Mouse (Mus musculus) heart, embryonic 14.5 days (tissue): ENCODE results near the gene Clec2l. TPM values are rescaled to one million over a fixed set of nuclear protein-coding genes. Genes with fewer than 3 reads are reported as not detected.

Experiments used
- ATAC-seq: fragments of 200-750 bp; cut with Nextera tagmentation; 2 replicates; pipeline ENCODE4 v1.8.0; 2017; ENCODE audit warnings: low read depth, moderate TSS enrichment; ENCODE audit not compliant: insufficient number of reproducible peaks, insufficient read depth, low FRiP score
- H3K27ac ChIP-seq, 2 experiments: fragments of 200-500 bp in 1 of 2; fragments of 300-500 bp in 1 of 2; sonication (generic) in 1 of 2; replicated peaks in 1 of 2; 2 replicates each; pipeline ENCODE4 v1.5.1; 2012 to 2014; ENCODE audit warnings: low read depth in 2 of 2, low read length in 2 of 2, control low read depth in 1 of 2, mild to moderate bottlenecking in 1 of 2, mixed read lengths in 1 of 2; ENCODE audit not compliant: control insufficient read depth in 1 of 2, insufficient read depth in 1 of 2
- H3K27me3 ChIP-seq: fragments of 300-500 bp; sonication (generic); 2 replicates; pipeline ENCODE4 v1.6.1; 2014; ENCODE audit warnings: mild to moderate bottlenecking, low read length, control low read depth; ENCODE audit not compliant: control insufficient read depth, insufficient read depth
- H3K36me3 ChIP-seq: fragments of 300-500 bp; sonication (generic); 2 replicates; pipeline ENCODE4 v1.6.1; 2014; ENCODE audit warnings: mild to moderate bottlenecking, control low read depth, low read length, mixed read lengths; ENCODE audit not compliant: control insufficient read depth, insufficient read depth
- H3K4me1 ChIP-seq, 2 experiments: fragments of 200-500 bp in 1 of 2; fragments of 300-500 bp in 1 of 2; sonication (generic) in 1 of 2; 2 replicates each; pipeline ENCODE4 v1.6.1; 2012 to 2014; ENCODE audit warnings: low read length in 2 of 2, control low read depth in 1 of 2, mixed read lengths in 1 of 2; ENCODE audit not compliant: control insufficient read depth in 2 of 2, insufficient read depth in 2 of 2
- H3K4me2 ChIP-seq: fragments of 300-500 bp; sonication (generic); 2 replicates; pipeline ENCODE4 v1.6.1; 2014; ENCODE audit warnings: mild to moderate bottlenecking, low read length
- H3K4me3 ChIP-seq, 2 experiments: fragments of 200-500 bp in 1 of 2; fragments of 300-500 bp in 1 of 2; sonication (generic) in 1 of 2; 2 replicates each; pipeline ENCODE4 v1.5.1; 2012 to 2014; ENCODE audit warnings: low read length in 2 of 2, mild to moderate bottlenecking in 2 of 2, control low read depth in 1 of 2, low read depth in 1 of 2, moderate library complexity in 1 of 2; ENCODE audit not compliant: control insufficient read depth in 1 of 2, insufficient read depth in 1 of 2
- H3K9ac ChIP-seq: fragments of 300-500 bp; sonication (generic); 2 replicates; pipeline ENCODE4 v1.6.1; 2014; ENCODE audit warnings: mild to moderate bottlenecking, low read length
- H3K9me3 ChIP-seq: fragments of 300-500 bp; sonication (generic); 2 replicates; pipeline ENCODE4 v1.6.1; 2016; ENCODE audit warnings: low read length, control low read depth; ENCODE audit not compliant: control insufficient read depth
- WGBS: fragments of 180-500 bp; shearing (Covaris S2); extraction: QIAGEN DNeasy Blood & Tissue Kit; methylation state at CpG from one replicate; pipeline ENCODE4 v1.1.7; 2014; 5-methylcytosine and 5-hydroxymethylcytosine counted together
- polyA plus RNA-seq: library from polyadenylated mRNA; unstranded; fragments of >200 nt; fragmentation: Nextera tagmentation; extraction: Ambion mirVana; gene quantifications from 2 replicates; pipeline ENCODE4 v1.2.1, GENCODE M21; 2014

The Clec2l gene
- polyA plus RNA-seq, result 2.3 and 2.4 TPM in 2 replicates

DNA sequence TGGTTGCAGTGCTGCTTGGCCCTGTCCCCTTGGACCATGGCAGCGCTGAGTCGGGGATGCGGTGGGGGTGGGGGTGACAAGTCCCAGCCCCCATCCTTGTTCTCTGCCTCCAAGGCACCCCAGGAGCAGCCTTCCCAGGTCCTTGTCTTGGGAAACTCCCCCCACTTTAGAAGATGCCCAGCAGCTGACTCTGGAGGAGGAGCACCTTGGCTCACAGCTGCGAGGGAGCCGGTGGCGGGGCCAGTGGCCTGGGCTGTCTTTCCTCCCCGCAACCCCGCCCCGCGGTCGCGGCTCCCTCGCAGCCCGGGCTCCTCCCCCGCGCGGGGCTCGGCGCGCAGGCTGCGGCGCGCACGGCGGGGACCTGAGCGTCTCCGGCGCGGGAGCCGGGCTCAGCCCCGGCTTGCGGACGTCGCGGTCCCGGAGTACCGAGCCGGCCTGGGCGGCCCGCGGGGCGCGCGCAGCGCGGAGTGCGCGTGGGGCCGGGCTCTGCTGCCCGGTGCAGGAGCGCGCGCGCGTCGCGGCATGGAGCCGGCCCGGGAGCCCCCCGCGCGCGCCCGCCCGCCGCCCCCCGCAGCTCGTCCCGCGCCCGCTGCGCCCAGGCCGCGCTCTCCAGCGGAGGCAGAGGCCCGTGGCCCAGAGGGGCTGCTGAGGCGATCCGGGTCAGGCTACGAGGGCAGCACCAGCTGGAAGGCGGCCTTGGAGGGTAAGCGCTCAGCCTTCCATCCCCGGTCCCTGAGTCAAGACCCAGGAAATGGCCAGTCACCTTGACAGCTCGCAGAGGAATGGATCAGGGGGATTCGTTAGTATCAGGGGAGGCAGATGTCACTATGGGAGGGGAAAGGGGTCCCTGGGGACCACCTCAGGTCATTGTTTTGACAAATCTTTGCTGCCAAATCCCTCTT, at the start of gene Clec2l:
TSS of gene Clec2l (plus strand) at position 356 of the 902 bp plus-strand sequence.
- Histone ChIP-seq H3K36me3 (no peaks in the 10 kb centered on the region), H3K9me3 (no peaks in the 10 kb centered on the region), H3K27me3 (peaks cover 39% of the 10 kb centered on the region), H3K9ac (peak within 1 kb of the TSS; percentile 72), H3K4me1 (peaks cover 4% of the 10 kb centered on the region in 2 experiments; a peak in 2 of 4 replicates), H3K4me3 (peak within 1 kb of the TSS; percentile 54 to 59), H3K4me2 (peak within 1 kb of the TSS; percentile 95), H3K27ac (no peak within 1 kb of the TSS)
- peak; percentile 19; the same call in 1 of the 2 replicates for ATAC-seq
- WGBS, result under 1% methylated on average over 53 of the region's 84 CpGs

DNA sequence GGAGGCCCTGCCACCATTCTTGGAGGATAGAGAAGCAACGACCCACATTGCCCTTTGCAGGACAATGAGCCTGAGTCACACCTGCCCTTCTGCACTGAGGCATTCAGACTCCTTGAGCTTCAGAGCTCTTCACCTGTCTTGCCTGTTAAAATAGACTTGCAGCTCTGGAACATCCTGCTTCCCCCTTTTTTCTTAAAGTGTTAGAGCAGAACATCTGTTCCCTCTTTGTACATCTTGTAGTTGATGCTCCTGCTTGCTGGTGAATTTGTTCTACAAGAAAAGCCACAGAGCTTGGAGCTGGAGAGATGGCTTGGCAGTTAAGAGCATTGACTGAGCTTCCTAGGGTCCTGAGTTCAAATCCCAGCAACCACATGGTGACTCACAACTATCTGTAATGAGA, 40.5 kb upstream of the Clec2l start:
- Histone ChIP-seq H3K4me1 (peaks cover 10 to 21% of the 10 kb centered on the region in 2 experiments), H3K36me3 (peaks cover 30% of the 10 kb centered on the region), H3K4me2 (no peak overlapping the region), H3K9ac (no peak overlapping the region), H3K9me3 (peaks cover 6% of the 10 kb centered on the region; the same call in 1 of the 2 replicates), H3K27me3 (no peaks in the 10 kb centered on the region), H3K4me3 (no peak overlapping the region), H3K27ac (no peak overlapping the region)
- WGBS, result 76% methylated on average over 1 of the region's 1 CpGs
- ATAC-seq, result no peak

DNA sequence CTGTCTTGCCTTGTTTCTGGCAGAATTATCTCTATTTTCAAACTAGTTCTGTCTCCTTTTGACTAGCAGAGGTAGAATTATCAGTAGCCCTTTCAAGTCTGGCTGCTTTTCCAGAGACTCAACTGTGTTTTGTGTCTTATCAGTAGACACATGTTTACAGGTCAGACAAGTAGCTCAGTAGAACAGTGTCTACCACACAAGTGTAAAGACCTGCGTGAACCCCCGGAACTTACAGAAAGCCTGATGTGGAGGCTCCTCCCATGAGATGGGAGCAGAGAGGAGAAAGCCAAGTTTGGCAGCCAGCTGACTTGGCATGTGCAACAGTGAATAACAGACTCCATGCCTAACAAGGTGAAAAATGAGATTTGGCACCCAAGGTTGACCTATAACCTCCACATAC, 39.4 kb upstream of the Clec2l start:
- WGBS, result 14% methylated on average over 2 of the region's 2 CpGs
- no peak overlapping the region for H3K9ac ChIP-seq
- no peaks in the 10 kb centered on the region for H3K9me3 ChIP-seq
- peak overlapping the region; percentile 69 to 73; a peak in 3 of 4 replicates for H3K27ac ChIP-seq
- no peak for ATAC-seq
- H3K36me3 ChIP-seq, result peaks cover 26% of the 10 kb centered on the region
- no peaks in the 10 kb centered on the region for H3K27me3 ChIP-seq
- H3K4me3 ChIP-seq, result no peak overlapping the region
- peaks cover 10 to 21% of the 10 kb centered on the region in 2 experiments for H3K4me1 ChIP-seq
- no peak overlapping the region for H3K4me2 ChIP-seq

DNA sequence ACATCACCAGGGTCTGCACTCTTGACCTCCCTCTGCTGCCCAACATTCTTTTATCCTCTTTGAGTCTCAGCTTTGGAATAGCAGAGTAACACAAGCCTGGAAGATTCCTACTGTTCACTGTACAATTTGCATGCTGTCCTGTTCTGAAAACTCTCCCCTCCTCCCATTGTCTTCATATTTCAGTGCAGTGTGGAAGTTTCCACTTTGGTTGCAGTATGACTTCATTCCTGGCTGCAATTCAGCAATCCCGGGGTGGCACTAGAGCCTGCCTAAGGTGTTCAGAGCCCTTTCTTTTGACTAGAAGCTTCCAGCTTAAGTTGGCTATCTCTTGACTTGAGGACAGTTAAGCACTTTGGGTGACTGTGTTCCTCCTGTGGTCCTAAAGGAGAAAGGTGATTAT, 38.4 kb upstream of the Clec2l start:
- Histone ChIP-seq H3K4me2 (0 out of 2 replicates have a peak overlapping the region, but pooled peaks have one; percentile 0), H3K9me3 (no peaks in the 10 kb centered on the region), H3K4me1 (peaks cover 10 to 21% of the 10 kb centered on the region in 2 experiments), H3K9ac (peak overlapping the region; percentile 22; the same call in 1 of the 2 replicates), H3K36me3 (peaks cover 19% of the 10 kb centered on the region), H3K4me3 (no peak overlapping the region), H3K27me3 (no peaks in the 10 kb centered on the region), H3K27ac (peak overlapping the region; percentile 69 to 73)
- 11% methylated on average over 1 of the region's 1 CpGs for WGBS
- ATAC-seq, result 0 out of 2 replicates have a peak, but pooled peaks have one; percentile 49

DNA sequence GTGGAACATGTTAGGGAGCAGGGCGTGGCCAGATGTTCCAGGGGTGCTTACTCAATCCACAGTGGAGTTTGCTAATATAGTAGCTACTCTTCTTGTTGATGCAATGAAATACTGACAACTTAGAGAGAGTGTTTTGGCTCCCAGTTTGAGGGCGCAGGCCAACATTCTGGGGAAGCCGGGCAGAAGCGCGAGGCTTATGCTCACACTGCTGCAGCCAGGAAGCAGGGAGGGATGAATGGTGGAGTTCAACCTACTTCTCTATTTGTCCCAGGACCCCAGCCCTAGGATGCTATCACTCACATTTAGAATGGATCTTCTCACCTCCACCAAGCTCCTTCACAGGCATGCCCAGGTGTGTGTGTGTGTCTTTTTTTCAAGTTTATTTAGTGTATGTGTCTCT, 36.8 kb upstream of the Clec2l start:
- ATAC-seq, result no peak
- Histone ChIP-seq H3K4me3 (no peak overlapping the region), H3K27me3 (no peaks in the 10 kb centered on the region), H3K36me3 (0 out of 2 replicates have a peak, but pooled peaks cover 11% of the 10 kb centered on the region), H3K9me3 (no peaks in the 10 kb centered on the region), H3K4me1 (peaks cover 10 to 21% of the 10 kb centered on the region in 2 experiments), H3K4me2 (no peak overlapping the region), H3K27ac (no peak overlapping the region), H3K9ac (no peak overlapping the region)
- 98% methylated on average over 5 of the region's 5 CpGs for WGBS

DNA sequence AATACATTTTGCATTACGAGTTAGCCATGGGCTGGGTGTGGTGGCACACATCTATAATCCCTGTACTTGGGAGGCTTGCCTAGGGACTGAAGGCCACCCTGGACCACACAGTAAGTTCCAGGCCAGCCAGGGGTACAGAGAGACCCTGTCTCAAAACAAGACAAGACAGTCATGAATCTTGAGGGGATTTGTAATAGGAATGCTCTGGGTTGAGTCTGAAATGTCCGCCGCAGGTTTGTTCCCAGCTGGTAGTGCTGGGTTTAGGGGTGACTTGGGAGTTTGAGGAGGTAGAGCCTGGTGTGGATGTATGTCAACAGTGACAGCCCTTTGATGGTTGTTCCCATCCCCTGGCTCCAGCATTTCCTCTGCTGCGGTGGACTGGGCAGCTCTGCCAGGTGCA, 35.8 kb upstream of the Clec2l start:
- Histone ChIP-seq H3K4me2 (no peak overlapping the region), H3K27me3 (no peaks in the 10 kb centered on the region), H3K9ac (no peak overlapping the region), H3K4me3 (no peak overlapping the region), H3K9me3 (no peaks in the 10 kb centered on the region), H3K36me3 (0 out of 2 replicates have a peak, but pooled peaks cover 10% of the 10 kb centered on the region), H3K4me1 (peaks cover 10 to 21% of the 10 kb centered on the region in 2 experiments), H3K27ac (no peak overlapping the region)
- WGBS, result 88% methylated on average over 4 of the region's 4 CpGs
- ATAC-seq, result no peak

DNA sequence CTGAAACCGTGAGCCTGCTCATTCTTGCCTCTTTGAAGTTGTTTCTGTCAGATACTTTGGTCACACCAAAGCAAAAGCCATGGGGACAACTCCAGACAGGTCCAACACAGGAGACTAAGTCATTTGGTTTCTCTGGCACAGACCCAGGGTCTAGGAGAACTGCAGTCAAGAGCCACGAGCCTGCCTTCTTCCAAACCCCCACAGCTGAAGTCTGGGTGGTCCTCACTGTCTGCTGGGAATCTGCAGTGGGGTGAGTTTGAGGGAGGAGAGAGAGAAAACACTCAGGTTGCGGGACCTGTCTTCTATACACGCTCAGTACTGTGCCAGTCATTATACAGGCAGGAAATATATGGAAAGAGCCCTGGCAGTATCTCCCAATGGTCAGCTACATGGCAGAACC, 35.4 kb upstream of the Clec2l start:
- ATAC-seq, result no peak
- Histone ChIP-seq H3K36me3 (0 out of 2 replicates have a peak, but pooled peaks cover 8% of the 10 kb centered on the region), H3K4me3 (no peak overlapping the region), H3K4me1 (peaks cover 10 to 21% of the 10 kb centered on the region in 2 experiments), H3K4me2 (no peak overlapping the region), H3K27ac (no peak overlapping the region), H3K9ac (no peak overlapping the region), H3K27me3 (no peaks in the 10 kb centered on the region), H3K9me3 (no peaks in the 10 kb centered on the region)
- WGBS, result 81% methylated on average over 4 of the region's 4 CpGs
